Mouse (Mus musculus) liver, postnatal 0 days (tissue): ENCODE data around the gene Shcbp1l. TPM values are rescaled to one million over a fixed set of nuclear protein-coding genes. Genes with fewer than 3 reads are reported as not detected.
"Not testable (repeated sequence)": the region's sequence is repeated elsewhere in the genome, so short reads cannot be mapped to it uniquely, and the experiment has no call there.

ENCODE experiments used
- ATAC-seq: fragments of 200-750 bp; cut with Nextera tagmentation; 2 replicates; pipeline ENCODE4 v1.8.0; 2017; ENCODE audit warnings: mild to moderate bottlenecking, moderate library complexity
- DNase-seq: peaks from one replicate; pipeline ENCODE4 v3.0.0-alpha.2; 2016
- H3K27ac ChIP-seq: fragments of 300-500 bp; sonication (generic); 2 replicates; pipeline ENCODE4 v1.5.1; 2014; ENCODE audit warnings: antibody characterized with exemption, moderate library complexity, mild to moderate bottlenecking, low read depth
- H3K27me3 ChIP-seq: fragments of 300-500 bp; sonication (generic); 2 replicates; pipeline ENCODE4 v1.6.1; 2014; ENCODE audit warnings: low read length, control low read depth, mixed read lengths; ENCODE audit not compliant: insufficient read depth
- H3K36me3 ChIP-seq: fragments of 300-500 bp; sonication (generic); replicated peaks from 2 replicates; pipeline ENCODE4 v1.6.1; 2014; ENCODE audit warnings: mild to moderate bottlenecking, control low read depth, low read length, moderate library complexity, mixed read lengths; ENCODE audit not compliant: insufficient read depth
- H3K4me1 ChIP-seq: fragments of 300-500 bp; sonication (generic); 2 replicates; pipeline ENCODE4 v1.6.1; 2014; ENCODE audit warnings: antibody characterized with exemption, mild to moderate bottlenecking, control low read depth; ENCODE audit not compliant: insufficient read depth
- H3K4me2 ChIP-seq: fragments of 300-500 bp; sonication (generic); 2 replicates; pipeline ENCODE4 v1.6.1; 2014; ENCODE audit warnings: low read depth, mild to moderate bottlenecking, low read length, moderate library complexity, mixed read lengths
- H3K4me3 ChIP-seq: fragments of 300-500 bp; sonication (generic); 2 replicates; pipeline ENCODE4 v1.5.1; 2014; ENCODE audit warnings: low read depth, low read length
- H3K9ac ChIP-seq: fragments of 300-500 bp; sonication (generic); replicated peaks from 2 replicates; pipeline ENCODE4 v1.6.1; 2014; ENCODE audit warnings: mild to moderate bottlenecking, moderate library complexity
- H3K9me3 ChIP-seq: fragments of 300-500 bp; sonication (generic); 2 replicates; pipeline ENCODE4 v1.6.1; 2016; ENCODE audit warnings: mild to moderate bottlenecking, control low read depth, low read length, mixed read lengths
- CTCF ChIP-seq: sonication (generic); IDR thresholded peaks from 2 replicates; pipeline ENCODE4 v1.5.1; 2016; ENCODE audit warnings: antibody characterized with exemption, low read depth
- EP300 ChIP-seq: IDR thresholded peaks from 2 replicates; pipeline ENCODE4 v1.6.1; 2016; ENCODE audit warnings: antibody characterized with exemption, low read depth, mild to moderate bottlenecking
- WGBS: fragments of 180-500 bp; shearing (Covaris S2); extraction: QIAGEN DNeasy Blood & Tissue Kit; methylation state at CpG from one replicate; pipeline ENCODE4 v1.1.7; 2014; ENCODE audit not compliant: insufficient replicate concordance; 5-methylcytosine and 5-hydroxymethylcytosine counted together
- polyA plus RNA-seq: library from polyadenylated mRNA; unstranded; fragments of >200 nt; fragmentation: Nextera tagmentation; extraction: Ambion mirVana; gene quantifications from 2 replicates; pipeline ENCODE4 v1.2.1, GENCODE M21; 2015

Gene Shcbp1l
- polyA plus RNA-seq, 1 experiment from 2014 or later, result 0.05 TPM

DNA sequence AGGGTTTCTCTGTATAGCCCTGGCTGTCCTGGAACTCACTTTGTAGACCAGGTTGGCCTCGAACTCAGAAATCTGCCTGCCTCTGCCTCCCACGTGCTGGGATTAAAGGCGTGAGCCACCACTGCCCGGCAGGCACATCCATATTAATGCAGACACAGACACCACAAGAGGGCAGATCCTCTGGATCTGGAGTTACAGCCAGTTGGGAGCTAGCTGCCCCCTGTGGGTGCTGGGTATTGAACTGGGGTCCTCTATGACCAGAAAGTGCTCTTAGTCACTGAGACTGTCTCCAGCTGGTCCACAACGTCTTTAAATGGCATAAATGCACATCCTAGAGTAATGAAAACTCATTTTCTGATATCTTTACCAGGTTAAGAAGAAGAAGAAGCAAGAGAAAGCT, 39.3 kb upstream of the Shcbp1l start:
- H3K4me1 ChIP-seq, H3K27me3 ChIP-seq, DNase-seq, H3K4me2 ChIP-seq, H3K4me3 ChIP-seq, H3K36me3 ChIP-seq, H3K27ac ChIP-seq, H3K9ac ChIP-seq, H3K9me3 ChIP-seq, ATAC-seq: not testable (repeated sequence)
- WGBS, result 70% methylated on average over 5 of the region's 5 CpGs
- TF ChIP-seq CTCF, result 0 out of 2 replicates have a peak, but pooled peaks have one; percentile 7

DNA sequence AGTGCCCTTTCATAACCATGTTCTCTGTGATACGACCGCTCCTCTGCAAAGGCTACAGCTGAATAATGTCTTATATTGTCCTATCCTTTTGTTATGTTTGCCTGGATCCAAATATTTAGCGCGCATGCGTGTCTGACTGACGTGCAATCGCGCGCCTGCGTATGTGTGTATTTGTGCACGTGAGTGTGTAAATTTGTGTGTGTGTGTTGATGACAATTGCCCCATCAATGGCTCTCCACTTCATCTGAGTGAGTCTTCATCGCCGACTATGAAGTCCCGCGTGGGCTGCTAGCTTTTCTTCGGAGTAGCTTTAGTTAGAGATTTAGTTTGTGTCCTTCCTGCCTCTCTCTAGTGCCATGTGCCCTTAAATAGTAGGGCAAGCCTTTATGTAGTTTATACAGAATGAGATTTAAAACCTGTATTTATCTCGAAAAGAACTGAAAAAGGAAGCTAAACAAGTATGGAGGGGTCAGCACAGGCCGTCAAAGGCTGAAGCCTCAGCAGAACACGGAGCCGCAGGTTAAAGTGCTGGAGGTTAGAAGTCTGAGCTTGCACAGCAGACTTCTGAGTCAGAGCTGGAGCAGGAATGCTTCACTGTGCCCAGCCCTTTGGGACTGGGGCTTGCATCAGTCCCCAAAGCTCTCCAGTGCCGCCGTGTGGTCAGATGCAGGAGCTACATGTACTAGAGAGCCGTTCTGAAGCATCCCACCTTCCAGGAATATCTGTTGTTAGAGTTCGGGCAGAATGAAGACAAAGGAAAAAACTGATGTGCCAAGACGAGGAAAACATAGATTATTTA, 38.5 kb upstream of the Shcbp1l start:
- TF ChIP-seq CTCF, result peak; percentile 98
- no peak for TF ChIP-seq EP300
- H3K4me3 ChIP-seq, result no peak overlapping the region
- no peak overlapping the region for H3K9ac ChIP-seq
- no peaks in the 10 kb centered on the region for H3K4me1 ChIP-seq
- peak; percentile 77 for ATAC-seq
- H3K4me2 ChIP-seq, result no peak overlapping the region
- no peaks in the 10 kb centered on the region for H3K9me3 ChIP-seq
- H3K36me3 ChIP-seq, result no peaks in the 10 kb centered on the region
- H3K27me3 ChIP-seq, result no peaks in the 10 kb centered on the region
- 50% methylated on average over 25 of the region's 25 CpGs for WGBS
- peak; percentile 79 for DNase-seq
- H3K27ac ChIP-seq, result no peak overlapping the region

DNA sequence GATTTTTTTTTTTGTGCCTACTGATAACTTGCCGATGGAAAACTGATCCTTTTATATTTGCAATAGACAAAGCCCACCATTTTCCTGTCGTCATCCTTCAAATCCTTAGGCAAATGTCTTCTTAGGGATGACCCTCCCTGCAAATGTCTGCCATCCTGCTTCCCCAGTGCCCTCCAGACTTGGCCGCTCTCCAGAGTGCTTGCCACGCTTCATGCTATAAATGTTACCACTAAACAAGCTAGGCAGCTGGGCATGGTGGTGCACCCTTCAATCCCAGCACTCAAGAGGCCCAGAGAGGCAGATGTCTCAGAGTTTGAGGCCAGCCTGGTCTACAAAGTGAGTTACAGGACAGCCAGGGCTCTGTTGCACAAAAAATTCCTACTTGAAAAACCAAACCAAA, 29.3 kb upstream of the Shcbp1l start:
- H3K27me3 ChIP-seq, H3K9me3 ChIP-seq, H3K9ac ChIP-seq, H3K36me3 ChIP-seq, ATAC-seq, H3K4me3 ChIP-seq, DNase-seq, H3K4me2 ChIP-seq, H3K27ac ChIP-seq, H3K4me1 ChIP-seq: not testable (repeated sequence)
- WGBS, result 76% methylated on average over 4 of the region's 4 CpGs

DNA sequence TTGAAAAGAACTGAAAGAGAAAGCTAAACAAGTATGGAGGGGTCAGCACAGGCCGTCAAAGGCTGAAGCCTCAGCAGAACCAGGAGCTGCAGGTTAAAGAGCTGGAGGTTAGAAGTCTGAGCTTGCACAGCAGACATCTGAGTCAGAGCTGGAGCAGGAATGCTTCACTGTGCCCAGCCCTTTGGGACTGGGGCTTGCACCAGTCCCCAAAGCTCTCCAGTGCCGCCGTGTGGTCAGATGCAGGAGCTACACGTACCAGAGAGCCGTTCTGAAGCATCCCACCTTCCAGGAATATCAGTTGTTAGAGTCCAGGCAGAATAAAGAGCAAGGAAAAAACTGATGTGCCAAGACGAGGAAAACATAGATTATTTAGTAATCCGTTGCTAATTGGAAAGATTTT, 23.2 kb upstream of the Shcbp1l start:
- H3K27ac ChIP-seq, result no peak overlapping the region
- no peak overlapping the region for H3K4me2 ChIP-seq
- DNase-seq, result peak; percentile 76
- no peaks in the 10 kb centered on the region for H3K27me3 ChIP-seq
- H3K9me3 ChIP-seq, result no peaks in the 10 kb centered on the region
- H3K4me3 ChIP-seq, result no peak overlapping the region
- H3K9ac ChIP-seq, result no peak overlapping the region
- ATAC-seq, result peak; percentile 73
- H3K36me3 ChIP-seq, result no peaks in the 10 kb centered on the region
- WGBS, result 3% methylated on average over 7 of the region's 7 CpGs
- H3K4me1 ChIP-seq, result no peaks in the 10 kb centered on the region
- peak; percentile 89 for TF ChIP-seq CTCF
- no peak for TF ChIP-seq EP300

DNA sequence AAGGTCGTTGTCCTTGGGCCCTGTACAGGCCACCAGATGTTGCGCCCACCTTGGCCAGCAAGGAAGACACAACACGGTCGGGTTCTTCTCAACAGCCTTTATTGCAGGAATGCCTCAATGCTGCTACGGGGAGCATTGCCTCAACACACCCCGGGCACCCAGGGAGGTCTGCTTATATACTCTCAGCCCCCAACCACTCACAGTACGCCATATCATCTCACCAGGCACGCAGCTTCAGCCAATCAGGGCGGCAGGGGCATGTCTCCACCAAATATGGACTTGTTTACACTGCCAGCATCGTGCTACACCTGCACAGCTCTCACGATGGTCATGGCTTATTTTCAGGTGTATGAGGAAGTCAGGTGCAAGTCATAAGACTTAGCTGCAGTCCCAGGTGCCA, 17.3 kb upstream of the Shcbp1l start:
- H3K27me3 ChIP-seq, H3K4me2 ChIP-seq, H3K9me3 ChIP-seq, H3K9ac ChIP-seq, H3K36me3 ChIP-seq, H3K27ac ChIP-seq, DNase-seq, ATAC-seq, H3K4me3 ChIP-seq, H3K4me1 ChIP-seq: not testable (repeated sequence)
- WGBS, result 83% methylated on average over 11 of the region's 11 CpGs

DNA sequence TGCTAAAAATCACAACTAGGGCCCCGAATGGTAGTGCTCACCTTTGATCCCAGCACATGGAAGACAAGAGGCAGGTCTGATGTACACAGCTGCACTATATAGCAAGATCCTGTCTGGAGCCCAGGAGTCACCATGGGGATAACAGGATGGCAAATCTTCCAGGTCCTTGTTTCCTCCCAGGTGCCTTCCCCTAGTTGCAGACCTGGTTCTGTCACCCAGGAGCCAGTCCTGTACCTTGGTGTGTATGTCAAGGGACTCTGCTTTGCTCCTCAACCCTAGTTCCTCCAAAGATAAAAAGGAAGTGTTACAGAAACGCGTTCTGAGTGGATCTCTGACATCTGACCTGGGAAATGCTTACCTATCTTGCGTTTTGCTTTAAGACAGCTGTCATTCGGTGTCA, 16.7 kb upstream of the Shcbp1l start:
- H3K4me3 ChIP-seq, H3K4me2 ChIP-seq, H3K4me1 ChIP-seq, H3K9ac ChIP-seq, DNase-seq, ATAC-seq, H3K36me3 ChIP-seq, H3K9me3 ChIP-seq, H3K27ac ChIP-seq, H3K27me3 ChIP-seq: not testable (repeated sequence)
- WGBS, result 44% methylated on average over 4 of the region's 5 CpGs

DNA sequence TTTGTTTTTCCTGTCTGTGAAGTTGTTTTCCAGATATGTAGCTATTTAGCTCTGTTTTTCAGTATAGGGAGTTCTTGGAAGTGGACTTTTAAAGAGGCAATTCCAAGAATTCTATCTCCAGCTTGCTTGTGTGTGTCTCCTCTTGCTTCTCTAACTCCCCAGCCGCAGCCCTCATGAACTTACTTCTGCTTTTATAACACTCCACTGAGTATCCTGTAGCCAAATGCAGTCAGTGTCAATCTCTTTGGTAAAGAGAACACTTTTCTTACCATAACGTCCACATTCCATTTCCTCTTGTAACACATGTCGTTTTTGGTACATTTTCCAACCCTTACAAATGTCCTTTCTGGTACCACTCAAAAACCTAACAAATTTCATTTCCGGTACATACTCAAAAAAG, 14.0 kb upstream of the Shcbp1l start:
- not testable (repeated sequence) for H3K27ac ChIP-seq, H3K9ac ChIP-seq, H3K4me1 ChIP-seq, H3K4me3 ChIP-seq, H3K36me3 ChIP-seq, H3K27me3 ChIP-seq, H3K4me2 ChIP-seq, ATAC-seq, H3K9me3 ChIP-seq, DNase-seq
- 86% methylated on average over 1 of the region's 4 CpGs for WGBS
